Mouse (Mus musculus) limb, embryonic 14.5 days (tissue): ENCODE data around the gene Stk31. TPM values are rescaled to one million over a fixed set of nuclear protein-coding genes. Genes with fewer than 3 reads are reported as not detected.

Experiments
- ATAC-seq: fragments of 200-750 bp; cut with Nextera tagmentation; 2 replicates; pipeline ENCODE4 v1.8.0; 2017; ENCODE audit warnings: low read depth, moderate number of reproducible peaks, moderate TSS enrichment; ENCODE audit not compliant: low FRiP score
- DNase-seq: peaks from one replicate; pipeline ENCODE4 v3.0.0-alpha.2; 2015; ENCODE audit warnings: low spot score
- H3K27ac ChIP-seq: fragments of 300-500 bp; sonication (generic); replicated peaks from 2 replicates; pipeline ENCODE4 v1.5.1; 2014; ENCODE audit warnings: low read depth, mild to moderate bottlenecking, low read length, moderate library complexity, mixed read lengths
- H3K27me3 ChIP-seq: fragments of 300-500 bp; sonication (generic); 2 replicates; pipeline ENCODE4 v1.6.1; 2014; ENCODE audit warnings: low read length, mixed read lengths; ENCODE audit not compliant: control insufficient read depth, insufficient read depth
- H3K36me3 ChIP-seq: fragments of 300-500 bp; sonication (generic); 2 replicates; pipeline ENCODE4 v1.6.1; 2014; ENCODE audit warnings: mild to moderate bottlenecking, low read length, moderate library complexity, mixed read lengths; ENCODE audit not compliant: control insufficient read depth, insufficient read depth
- H3K4me1 ChIP-seq: fragments of 300-500 bp; sonication (generic); 2 replicates; pipeline ENCODE4 v1.6.1; 2014; ENCODE audit warnings: antibody characterized with exemption, low read length, mixed read lengths; ENCODE audit not compliant: control insufficient read depth, insufficient read depth
- H3K4me2 ChIP-seq: fragments of 300-500 bp; sonication (generic); replicated peaks from 2 replicates; pipeline ENCODE4 v1.6.1; 2014; ENCODE audit warnings: low read depth, mild to moderate bottlenecking, low read length, moderate library complexity; ENCODE audit not compliant: severe bottlenecking
- H3K4me3 ChIP-seq: fragments of 300-500 bp; sonication (generic); replicated peaks from 2 replicates; pipeline ENCODE4 v1.5.1; 2014; ENCODE audit warnings: low read length
- H3K9ac ChIP-seq: fragments of 300-500 bp; sonication (generic); 2 replicates; pipeline ENCODE4 v1.6.1; 2014; ENCODE audit warnings: mild to moderate bottlenecking, low read depth, low read length, moderate library complexity; ENCODE audit not compliant: severe bottlenecking
- H3K9me3 ChIP-seq: fragments of 300-500 bp; sonication (generic); 2 replicates; pipeline ENCODE4 v1.6.1; 2016; ENCODE audit warnings: low read length; ENCODE audit not compliant: control insufficient read depth
- POLR2A ChIP-seq: fragments of 200-500 bp; IDR thresholded peaks from 2 replicates; pipeline ENCODE4 v1.8.0; 2012; ENCODE audit warnings: inconsistent platforms, mild to moderate bottlenecking, moderate library complexity, borderline replicate concordance; ENCODE audit not compliant: insufficient read depth, insufficient read length; ENCODE audit errors: extremely low read depth
- WGBS: fragments of 180-500 bp; shearing (Covaris S2); extraction: QIAGEN DNeasy Blood & Tissue Kit; methylation state at CpG from one replicate; pipeline ENCODE4 v1.1.7; 2014; 5-methylcytosine and 5-hydroxymethylcytosine counted together
- polyA plus RNA-seq, 2 experiments: library from polyadenylated mRNA; depleted of rRNA in 1 of 2; stranded (reverse) in 1 of 2; unstranded in 1 of 2; fragments of >200 nt; fragmentation: Nextera tagmentation in 1 of 2; extraction: Ambion mirVana in 1 of 2; gene quantifications; 2 replicates each; pipeline versions ENCODE4 v1.2.1 to v1.2.3; 2012 to 2014

Gene Stk31
- polyA plus RNA-seq (2012; rRNA removed) (0.04 and 0.08 TPM in 2 replicates), polyA plus RNA-seq (2014; fragmentation: Nextera tagmentation; extraction: Ambion mirVana) (not detected in 2 replicates)

GRCm38 (mm10) chr6:49395316-49395715, at the start of gene Stk31:
Gene Stk31, plus strand, starts transcription at chr6:49395604.
- Histone ChIP-seq H3K4me2 (no peak within 1 kb of the TSS), H3K27ac (no peak within 1 kb of the TSS), H3K4me3 (no peak within 1 kb of the TSS), H3K9ac (no peak within 1 kb of the TSS), H3K9me3 (no peaks in the 10 kb centered on the region), H3K36me3 (no peaks in the 10 kb centered on the region), H3K27me3 (no peaks in the 10 kb centered on the region), H3K4me1 (no peaks in the 10 kb centered on the region)
- ATAC-seq (no peak), DNase-seq (no peak)
- WGBS: 81% methylated on average over 34 of the region's 34 CpGs
- TF ChIP-seq POLR2A: no peak

- DNase-seq: no peak
- Histone ChIP-seq H3K36me3 (no peaks in the 10 kb centered on the region), H3K9ac (no peak overlapping the region), H3K9me3 (no peaks in the 10 kb centered on the region), H3K4me2 (no peak overlapping the region), H3K4me1 (no peaks in the 10 kb centered on the region), H3K27me3 (no peaks in the 10 kb centered on the region), H3K4me3 (no peak overlapping the region), H3K27ac (no peak overlapping the region)
- 92% methylated on average over 7 of the region's 7 CpGs for WGBS
- no peak for TF ChIP-seq POLR2A
- no peak for ATAC-seq
Measured at GRCm38 (mm10) chr6:49349826-49350225, 45.6 kb upstream of the Stk31 start.

GRCm38 (mm10) chr6:49354613-49355012, 40.8 kb upstream of the Stk31 start:
- Histone ChIP-seq H3K4me1 (no peaks in the 10 kb centered on the region), H3K4me2 (no peak overlapping the region), H3K27ac (no peak overlapping the region), H3K27me3 (no peaks in the 10 kb centered on the region), H3K9me3 (no peaks in the 10 kb centered on the region), H3K36me3 (no peaks in the 10 kb centered on the region), H3K9ac (no peak overlapping the region), H3K4me3 (no peak overlapping the region)
- 84% methylated on average over 3 of the region's 3 CpGs for WGBS
- no peak for DNase-seq
- no peak for ATAC-seq
- no peak for TF ChIP-seq POLR2A

- H3K9ac ChIP-seq: no peak overlapping the region
- TF ChIP-seq POLR2A: no peak
- 74% methylated on average over 4 of the region's 4 CpGs for WGBS
Measured at GRCm38 (mm10) chr6:49355171-49355570, 40.2 kb upstream of the Stk31 start.

GRCm38 (mm10) chr6:49360420-49360819, 35.0 kb upstream of the Stk31 start:
- H3K27ac ChIP-seq: no peak overlapping the region
- no peaks in the 10 kb centered on the region for H3K36me3 ChIP-seq
- H3K4me2 ChIP-seq: no peak overlapping the region
- DNase-seq: no peak
- H3K4me3 ChIP-seq: no peak overlapping the region
- ATAC-seq: no peak
- no peaks in the 10 kb centered on the region for H3K4me1 ChIP-seq
- no peak overlapping the region for H3K9ac ChIP-seq
- no peaks in the 10 kb centered on the region for H3K9me3 ChIP-seq
- no peak for TF ChIP-seq POLR2A
- H3K27me3 ChIP-seq: no peaks in the 10 kb centered on the region

More at GRCm38 (mm10) chr6:49355171-49355570, 40.2 kb upstream of the Stk31 start:
- no peaks in the 10 kb centered on the region for H3K9me3 ChIP-seq
- DNase-seq (no peak), ATAC-seq (no peak)
- no peaks in the 10 kb centered on the region for H3K4me1 ChIP-seq
- H3K36me3 ChIP-seq: no peaks in the 10 kb centered on the region
- H3K4me2 ChIP-seq: no peak overlapping the region
- H3K27ac ChIP-seq: no peak overlapping the region
- no peaks in the 10 kb centered on the region for H3K27me3 ChIP-seq
- no peak overlapping the region for H3K4me3 ChIP-seq
